Mouse (Mus musculus): Measurements from ENCODE around the gene Sit1.

The Sit1 gene

GRCm38 (mm10) chr4:43492101-43492820 is 8.7 kb upstream of the Sit1 start:
- TF ChIP-seq GATA4 (IDR thresholded peaks at IDR 0.05; ENCODE audit: insufficient replicate concordance, low read length), result no peak

GRCm38 (mm10) chr4:43490801-43491200 is 7.3 kb upstream of the Sit1 start:
- TF ChIP-seq GATA4 (IDR thresholded peaks at IDR 0.05; ENCODE audit: insufficient replicate concordance, low read length), result no peak

- TF ChIP-seq GATA4 (IDR thresholded peaks at IDR 0.05; ENCODE audit: insufficient replicate concordance, low read length), result no peak
These were observed 6.1 kb upstream of the Sit1 start for GRCm38 (mm10) chr4:43489611-43490010.

- TF ChIP-seq GATA4 (IDR thresholded peaks at IDR 0.05; ENCODE audit: insufficient replicate concordance, low read length), result no peak
These were observed 943 bp downstream of the Sit1 start for GRCm38 (mm10) chr4:43482591-43482990.

GRCm38 (mm10) chr4:43481894-43482456 is 1.6 kb downstream of the Sit1 start:
- TF ChIP-seq GATA4 (IDR thresholded peaks at IDR 0.05; ENCODE audit: insufficient replicate concordance, low read length), result no peak

- TF ChIP-seq GATA4 (IDR thresholded peaks at IDR 0.05; ENCODE audit: insufficient replicate concordance, low read length), result no peak
These were observed 2.5 kb downstream of the Sit1 start for GRCm38 (mm10) chr4:43480985-43481384.

GRCm38 (mm10) chr4:43478906-43479832 is 4.4 kb downstream of the Sit1 start:
- TF ChIP-seq GATA4 (IDR thresholded peaks at IDR 0.05; ENCODE audit: insufficient replicate concordance, low read length), result no peak

- no peak for TF ChIP-seq GATA4 (IDR thresholded peaks at IDR 0.05; ENCODE audit: insufficient replicate concordance, low read length)
These were observed 5.0 kb downstream of the Sit1 start for GRCm38 (mm10) chr4:43478534-43478858.

- no peak for TF ChIP-seq GATA4 (IDR thresholded peaks at IDR 0.05; ENCODE audit: insufficient replicate concordance, low read length)
These were observed 5.5 kb downstream of the Sit1 start for GRCm38 (mm10) chr4:43477857-43478533.

GRCm38 (mm10) chr4:43476604-43477003 is 6.9 kb downstream of the Sit1 start:
- TF ChIP-seq GATA4 (IDR thresholded peaks at IDR 0.05; ENCODE audit: insufficient replicate concordance, low read length), result no peak

GRCm38 (mm10) chr4:43473636-43474035 is 9.9 kb downstream of the Sit1 start:
- no peak for TF ChIP-seq GATA4 (IDR thresholded peaks at IDR 0.05; ENCODE audit: insufficient replicate concordance, low read length)

- TF ChIP-seq GATA4 (IDR thresholded peaks at IDR 0.05; ENCODE audit: insufficient replicate concordance, low read length), result no peak
These were observed 13.2 kb downstream of the Sit1 start for GRCm38 (mm10) chr4:43470301-43470700.

- TF ChIP-seq GATA4 (IDR thresholded peaks at IDR 0.05; ENCODE audit: insufficient replicate concordance, low read length), result no peak
These were observed 16.7 kb downstream of the Sit1 start for GRCm38 (mm10) chr4:43466872-43467271.

GRCm38 (mm10) chr4:43465935-43466334 is 17.6 kb downstream of the Sit1 start:
- no peak for TF ChIP-seq GATA4 (IDR thresholded peaks at IDR 0.05; ENCODE audit: insufficient replicate concordance, low read length)

- TF ChIP-seq GATA4 (IDR thresholded peaks at IDR 0.05; ENCODE audit: insufficient replicate concordance, low read length), result no peak
These were observed 20.4 kb downstream of the Sit1 start for GRCm38 (mm10) chr4:43463102-43463501.
